Mouse (Mus musculus) lung, postnatal 4 days (tissue): ENCODE measurements around the gene Ntf5.
A peak's percentile ranks its signal among the peaks of the same experiment; 100 is the strongest.
"Not testable (repeated sequence)": the region's sequence is repeated elsewhere in the genome, so short reads cannot be mapped to it uniquely, and the experiment has no call there.

ENCODE experiments used
- DNase-seq, 2 experiments: peaks; one replicate each; pipeline ENCODE4 v3.0.0; 2021

Gene Ntf5

GRCm38 (mm10) chr7:45413113-45413863 is at the start of gene Ntf5:
Ntf5 (plus strand) TSS chr7:45413695.
- DNase-seq = peak; percentile 54 to 68

- DNase-seq = no peak
Observed at GRCm38 (mm10) chr7:45363983-45364382, 49.5 kb upstream of the Ntf5 start.

GRCm38 (mm10) chr7:45365742-45366651 is 47.5 kb upstream of the Ntf5 start:
- peak; percentile 56 to 64 for DNase-seq

- DNase-seq = no peak
Observed at GRCm38 (mm10) chr7:45366652-45367019, 46.9 kb upstream of the Ntf5 start, which contains the start of gene Ppfia3. Ppfia3 (minus strand) TSS chr7:45367019.

- DNase-seq = peak; percentile 98
Observed at GRCm38 (mm10) chr7:45367020-45367880, 46.2 kb upstream of the Ntf5 start.

- DNase-seq = no peak
Observed at GRCm38 (mm10) chr7:45368178-45368577, 45.3 kb upstream of the Ntf5 start.

- no peak for DNase-seq
Observed at GRCm38 (mm10) chr7:45369022-45369745, 44.3 kb upstream of the Ntf5 start.

GRCm38 (mm10) chr7:45369836-45370474 is 43.5 kb upstream of the Ntf5 start:
- DNase-seq = no peak

GRCm38 (mm10) chr7:45370475-45371311 is 42.8 kb upstream of the Ntf5 start, which contains the start of gene Lin7b:
Lin7b (minus strand) TSS chr7:45370583.
- DNase-seq = peak; percentile 88 to 92

- no peak for DNase-seq
Observed at GRCm38 (mm10) chr7:45372371-45372770, 41.1 kb upstream of the Ntf5 start.

- DNase-seq = no peak
Observed at GRCm38 (mm10) chr7:45374620-45375019, 38.9 kb upstream of the Ntf5 start.

GRCm38 (mm10) chr7:45376057-45376456 is 37.4 kb upstream of the Ntf5 start:
- no peak for DNase-seq

GRCm38 (mm10) chr7:45386077-45386476 is 27.4 kb upstream of the Ntf5 start:
- DNase-seq = peak in 1 of 2 experiments; percentile 1

- no peak for DNase-seq
Observed at GRCm38 (mm10) chr7:45395129-45395541, 18.4 kb upstream of the Ntf5 start.

GRCm38 (mm10) chr7:45395578-45396336 is 17.7 kb upstream of the Ntf5 start, which contains the start of gene Snrnp70:
Snrnp70 (minus strand) TSS chr7:45395742.
- DNase-seq = peak; percentile 99 to 100

- DNase-seq = not testable (repeated sequence)
Observed at GRCm38 (mm10) chr7:45396337-45396775, 17.1 kb upstream of the Ntf5 start.

- peak in 1 of 2 experiments; percentile 1 for DNase-seq
Observed at GRCm38 (mm10) chr7:45396787-45397186, 16.7 kb upstream of the Ntf5 start.

GRCm38 (mm10) chr7:45401521-45402085 is 11.9 kb upstream of the Ntf5 start:
- DNase-seq = peak in 1 of 2 experiments; percentile 11
